8 mouse cellular contexts compared by ENCODE assay signal in genomic region chr9:96478071-96478888, GRCm38 (mm10). TPM values are rescaled to one million over a fixed set of nuclear protein-coding genes. Genes with fewer than 3 reads are reported as not detected.
A peak's percentile ranks its signal among the peaks of the same experiment; 100 is the strongest.
DNase-seq lines count a peak whose midpoint lies in the region; ATAC-seq lines count a peak whose summit lies in the region.

Rnf7 (minus strand) TSS chr9:96478675.

- H3K36me3 ChIP-seq in intestine, embryonic 14.5 days (ENCODE audit: control insufficient read depth, insufficient read depth, low read length): peaks cover 15% of the 10 kb centered on the region

- H3K27me3 ChIP-seq in intestine, embryonic 14.5 days (replicated peaks; ENCODE audit: control insufficient read depth, insufficient read depth, low read length): no peaks in the 10 kb centered on the region

- intact Hi-C loops in left cerebral cortex, postnatal 14 days (cut with DNase I): loop anchor here (5.0 kb wide), 1 partner anchor 116 kb away; the partner anchor contains the start of gene Atp1b3

- DNase-seq in adrenal gland, adult 18-20 months (ENCODE audit: low spot score in 2 of 2): peak; percentile 99 to 100
- DNase-seq in embryo, embryonic 11 days: peak; percentile 99
- DNase-seq in gastrocnemius, postnatal 25 days: peak; percentile 99
- DNase-seq in intestine, embryonic 14.5 days (ENCODE audit: low spot score): peak; percentile 99
- peak; percentile 98 to 99 for DNase-seq in left cerebral cortex, postnatal 14 days (ENCODE audit: low spot score in 2 of 2)
- DNase-seq in mesoderm, embryonic 11.5 days (ENCODE audit: low read depth, low spot score): peak; percentile 97
- DNase-seq in right cerebral cortex, postnatal 36 days (ENCODE audit: low spot score in 2 of 2): peak; percentile 97 to 98
- DNase-seq in yolk sac, embryonic 10.5 days (ENCODE audit: low spot score): peak; percentile 97

- H3K4me1 ChIP-seq in intestine, embryonic 14.5 days (replicated peaks; ENCODE audit: control insufficient read depth, insufficient read depth, low read length): peaks cover 6% of the 10 kb centered on the region; the same call in 1 of the 2 replicates

- ATAC-seq in intestine, embryonic 14.5 days (replicated peaks; ENCODE audit: low FRiP score, low TSS enrichment, low read depth): peak; percentile 98

- WGBS in intestine, embryonic 14.5 days: 1% methylated on average over 71 of the region's 74 CpGs

- peak within 1 kb of the TSS; percentile 72 for H3K4me3 ChIP-seq in intestine, embryonic 14.5 days (ENCODE audit: low read depth, low read length)

- H3K9ac ChIP-seq in intestine, embryonic 14.5 days (ENCODE audit: low read length): peak within 1 kb of the TSS; percentile 77

- peak within 1 kb of the TSS; percentile 84 for H3K4me2 ChIP-seq in intestine, embryonic 14.5 days (ENCODE audit: low read length)

- H3K9me3 ChIP-seq in intestine, embryonic 14.5 days (ENCODE audit: control insufficient read depth, low read length): no peaks in the 10 kb centered on the region

- peak within 1 kb of the TSS; percentile 80 for H3K27ac ChIP-seq in intestine, embryonic 14.5 days (ENCODE audit: low read depth)

RNA-seq across cellular contexts. Expression of gene Rnf7, which starts in this region (rescaled TPM):
- total RNA-seq in adrenal gland, adult 18-20 months (2021): 10 to 100 TPM; 78.4 to 80.0 TPM
- total RNA-seq in gastrocnemius, postnatal 25 days (2021): 10 to 100 TPM; 62.9 to 65.7 TPM
- polyA plus RNA-seq in intestine, embryonic 14.5 days (2014; fragmentation: Nextera tagmentation; extraction: Ambion mirVana): 232 and 240 TPM in 2 replicates
- 10 to 100 TPM; 54.8 to 59.7 TPM for total RNA-seq in left cerebral cortex, postnatal 14 days (2021)

Comparison
In these comparisons a context has a peak if more than half of its experiments do, and no peak if none do; other contexts are left out.
1. Peak in every context shown above with its lines: DNase-seq, ATAC-seq, H3K4me3 ChIP-seq and H3K27ac ChIP-seq.